Mouse (Mus musculus): ENCODE measurements around the gene Slc6a11. TPM values are rescaled to one million over a fixed set of nuclear protein-coding genes. Genes with fewer than 3 reads are reported as not detected.

The Slc6a11 gene
- polyA plus RNA-seq, 1 experiment = not detected

DNA sequence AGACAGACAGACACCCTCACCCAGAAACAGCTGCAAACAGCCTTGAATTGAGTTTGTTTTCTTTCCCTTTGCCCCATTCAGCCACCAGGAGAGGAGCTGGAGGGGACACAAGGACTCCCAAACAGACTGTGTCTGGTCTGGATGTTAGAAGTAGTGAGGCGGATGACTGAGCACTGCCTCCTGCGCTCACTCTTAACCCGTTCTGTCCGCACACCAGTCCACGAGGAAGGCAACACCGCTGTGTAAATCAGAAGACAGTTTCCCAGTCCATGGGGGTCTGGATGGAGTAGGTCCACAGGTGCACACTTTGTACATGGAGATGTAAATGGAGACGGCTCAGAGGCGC is 43.0 kb downstream of the Slc6a11 start:
- no peak for DNase-seq
- Histone ChIP-seq H3K4me1 (ENCODE audit: control insufficient read depth, insufficient read depth, low read length) (no peaks in the 10 kb centered on the region), H3K4me3 (replicated peaks; ENCODE audit: extremely low read depth, low read depth, low read length) (no peak overlapping the region)
- TF ChIP-seq CTCF (IDR thresholded peaks at IDR 0.05; ENCODE audit: insufficient read depth, low read length) (no peak), POLR2A (IDR thresholded peaks at IDR 0.05; ENCODE audit: borderline replicate concordance, extremely low read depth, low read depth, low read length) (no peak)
- 12% methylated on average over 8 of the region's 8 CpGs for WGBS

DNA sequence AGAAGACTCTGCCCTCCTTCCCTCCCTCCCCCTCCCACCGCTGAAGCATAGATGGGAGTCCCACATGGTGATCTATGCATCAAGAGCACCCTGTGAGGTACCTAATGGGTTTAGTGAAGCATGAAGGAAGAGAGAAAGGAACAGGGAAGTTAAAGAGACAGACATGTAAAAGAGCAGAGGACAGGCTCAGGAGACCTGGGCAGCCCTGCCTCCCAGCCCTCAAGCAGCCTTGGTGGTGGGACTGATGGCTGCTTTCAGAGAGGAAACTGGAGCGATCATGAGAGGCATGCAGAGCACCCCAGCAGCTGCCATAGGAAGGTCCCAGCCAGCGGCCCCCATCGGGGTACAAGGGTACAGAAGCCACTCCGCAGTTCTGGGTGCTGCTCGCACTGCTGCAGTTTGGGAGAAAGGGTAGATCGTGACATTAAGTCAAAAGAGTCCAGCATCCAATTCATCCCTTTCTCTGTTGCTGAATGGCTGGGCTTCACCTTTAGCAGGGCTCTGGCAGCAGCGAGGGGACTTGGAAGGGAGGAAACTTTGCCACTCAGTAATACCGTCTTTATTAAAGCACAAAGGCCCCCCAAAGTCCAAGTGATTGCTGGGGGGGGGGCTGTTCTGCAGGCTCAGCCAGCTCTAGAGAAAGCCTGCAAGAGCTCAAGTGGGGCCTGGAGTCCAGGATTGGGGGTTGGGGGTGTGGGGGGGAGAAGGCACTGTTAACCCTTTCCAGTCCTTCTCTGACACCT is 43.5 kb downstream of the Slc6a11 start:
- no peak for DNase-seq
- 12% methylated on average over 9 of the region's 9 CpGs for WGBS
- no peak for TF ChIP-seq CTCF (IDR thresholded peaks at IDR 0.05; ENCODE audit: insufficient read depth, low read length)
- TF ChIP-seq POLR2A (IDR thresholded peaks at IDR 0.05; ENCODE audit: borderline replicate concordance, extremely low read depth, low read depth, low read length) = no peak

GRCm38 (mm10) chr6:114178141-114178540 is 47.1 kb downstream of the Slc6a11 start:
- no peaks in the 10 kb centered on the region for H3K4me1 ChIP-seq (ENCODE audit: control insufficient read depth, insufficient read depth, low read length)
- TF ChIP-seq CTCF (IDR thresholded peaks at IDR 0.05; ENCODE audit: insufficient read depth, low read length) = no peak
- no peak for TF ChIP-seq POLR2A (IDR thresholded peaks at IDR 0.05; ENCODE audit: borderline replicate concordance, extremely low read depth, low read depth, low read length)
- DNase-seq = no peak
- no peak overlapping the region for H3K4me3 ChIP-seq (replicated peaks; ENCODE audit: extremely low read depth, low read depth, low read length)
- WGBS = 77% methylated on average over 3 of the region's 3 CpGs

More for the DNA sequence above, 43.5 kb downstream of the Slc6a11 start:
- H3K4me3 ChIP-seq (replicated peaks; ENCODE audit: extremely low read depth, low read depth, low read length) = no peak overlapping the region
- no peaks in the 10 kb centered on the region for H3K4me1 ChIP-seq (ENCODE audit: control insufficient read depth, insufficient read depth, low read length)

GRCm38 (mm10) chr6:114182366-114183179 is 51.5 kb downstream of the Slc6a11 start:
- TF ChIP-seq CTCF (IDR thresholded peaks at IDR 0.05; ENCODE audit: insufficient read depth, low read length) (no peak), POLR2A (IDR thresholded peaks at IDR 0.05; ENCODE audit: borderline replicate concordance, extremely low read depth, low read depth, low read length) (no peak)
- Histone ChIP-seq H3K4me3 (replicated peaks; ENCODE audit: extremely low read depth, low read depth, low read length) (no peak overlapping the region), H3K4me1 (ENCODE audit: control insufficient read depth, insufficient read depth, low read length) (no peaks in the 10 kb centered on the region)
- no peak for DNase-seq
- WGBS = 60% methylated on average over 7 of the region's 7 CpGs

GRCm38 (mm10) chr6:114187121-114187520 is 56.1 kb downstream of the Slc6a11 start:
- Histone ChIP-seq H3K4me1 (ENCODE audit: control insufficient read depth, insufficient read depth, low read length) (no peaks in the 10 kb centered on the region), H3K4me3 (replicated peaks; ENCODE audit: extremely low read depth, low read depth, low read length) (no peak overlapping the region)
- WGBS = 42% methylated on average over 4 of the region's 4 CpGs
- TF ChIP-seq CTCF (IDR thresholded peaks at IDR 0.05; ENCODE audit: insufficient read depth, low read length) = no peak
- TF ChIP-seq POLR2A (IDR thresholded peaks at IDR 0.05; ENCODE audit: borderline replicate concordance, extremely low read depth, low read depth, low read length) = no peak
- DNase-seq = no peak

DNA sequence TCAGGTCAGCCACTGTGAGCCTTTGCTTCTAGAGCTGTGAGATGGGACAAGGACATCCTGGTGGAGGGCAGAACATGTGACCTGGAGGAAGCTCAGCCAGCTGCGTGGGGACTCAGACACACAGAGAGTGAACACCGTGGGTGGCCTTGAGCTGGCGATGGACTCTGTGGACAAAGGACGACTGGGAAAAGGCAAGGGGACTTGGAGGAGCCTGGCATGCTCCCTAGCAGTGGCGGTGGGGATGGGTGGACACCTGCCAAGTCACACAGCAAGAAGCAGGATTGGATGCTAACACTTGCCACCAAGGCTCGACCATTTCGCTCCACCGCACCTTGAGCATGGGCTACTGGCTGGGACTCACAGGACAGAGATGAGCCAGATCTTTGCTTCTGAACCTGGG is 57.8 kb downstream of the Slc6a11 start:
- DNase-seq = no peak
- 76% methylated on average over 8 of the region's 8 CpGs for WGBS
- Histone ChIP-seq H3K4me3 (replicated peaks; ENCODE audit: extremely low read depth, low read depth, low read length) (no peak overlapping the region), H3K4me1 (ENCODE audit: control insufficient read depth, insufficient read depth, low read length) (no peaks in the 10 kb centered on the region)
- TF ChIP-seq CTCF (IDR thresholded peaks at IDR 0.05; ENCODE audit: insufficient read depth, low read length) (no peak), POLR2A (IDR thresholded peaks at IDR 0.05; ENCODE audit: borderline replicate concordance, extremely low read depth, low read depth, low read length) (no peak)

DNA sequence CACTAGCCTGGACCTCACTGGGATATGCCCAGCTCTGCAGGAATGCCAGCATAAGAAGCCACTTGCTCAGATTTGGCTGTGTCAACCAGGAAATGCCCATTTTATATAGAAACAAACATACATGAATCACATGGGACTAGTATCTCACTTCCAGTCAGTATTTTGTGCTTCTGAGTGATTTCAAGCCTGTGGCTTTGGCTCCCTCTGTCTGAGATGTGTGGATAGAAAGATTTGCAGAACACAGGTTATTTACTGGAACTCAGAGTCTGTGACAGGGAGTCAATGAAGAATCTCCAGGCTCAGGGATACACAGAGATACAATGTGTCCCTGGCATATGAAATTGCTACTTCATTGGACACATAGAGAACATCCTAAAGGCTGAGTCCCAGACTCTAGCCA is 65.0 kb downstream of the Slc6a11 start:
- H3K4me3 ChIP-seq (replicated peaks; ENCODE audit: extremely low read depth, low read depth, low read length) = no peak overlapping the region
- DNase-seq = no peak
- TF ChIP-seq CTCF (IDR thresholded peaks at IDR 0.05; ENCODE audit: insufficient read depth, low read length) (no peak), POLR2A (IDR thresholded peaks at IDR 0.05; ENCODE audit: borderline replicate concordance, extremely low read depth, low read depth, low read length) (no peak)
- no peaks in the 10 kb centered on the region for H3K4me1 ChIP-seq (ENCODE audit: control insufficient read depth, insufficient read depth, low read length)

- no peak for DNase-seq
- no peak for TF ChIP-seq POLR2A (IDR thresholded peaks at IDR 0.05; ENCODE audit: borderline replicate concordance, extremely low read depth, low read depth, low read length)
- TF ChIP-seq CTCF (IDR thresholded peaks at IDR 0.05; ENCODE audit: insufficient read depth, low read length) = no peak
- no peaks in the 10 kb centered on the region for H3K4me1 ChIP-seq (ENCODE audit: control insufficient read depth, insufficient read depth, low read length)
- 48% methylated on average over 9 of the region's 9 CpGs for WGBS
- no peak overlapping the region for H3K4me3 ChIP-seq (replicated peaks; ENCODE audit: extremely low read depth, low read depth, low read length)
Measured at GRCm38 (mm10) chr6:114199200-114199845, 68.3 kb downstream of the Slc6a11 start.

GRCm38 (mm10) chr6:114204557-114204956 is 73.5 kb downstream of the Slc6a11 start:
- DNase-seq = no peak
- Histone ChIP-seq H3K4me3 (replicated peaks; ENCODE audit: extremely low read depth, low read depth, low read length) (no peak overlapping the region), H3K4me1 (ENCODE audit: control insufficient read depth, insufficient read depth, low read length) (no peaks in the 10 kb centered on the region)
- no peak for TF ChIP-seq CTCF (IDR thresholded peaks at IDR 0.05; ENCODE audit: insufficient read depth, low read length)
- TF ChIP-seq POLR2A (IDR thresholded peaks at IDR 0.05; ENCODE audit: borderline replicate concordance, extremely low read depth, low read depth, low read length) = no peak
- 71% methylated on average over 3 of the region's 3 CpGs for WGBS

Measured in lung, adult 2 months (tissue).